Mouse (Mus musculus) embryonic stem cell, embryonic (primary cell): ENCODE measurements around the gene Zfp709.
"Not testable (repeated sequence)": the region's sequence is repeated elsewhere in the genome, so short reads cannot be mapped to it uniquely, and the experiment has no call there.

Experiments used
- CTCF ChIA-PET, 4 experiments: fragments of 300-600 bp in 2 of 4; fragments of 350-600 bp in 2 of 4; sonication (Branson Sonifier 250); formaldehyde crosslinking; loops; one replicate each; lab custom pipeline; 2022; ENCODE audit warnings: inconsistent platforms in 2 of 4; lab: Charles Lee
- POLR2A ChIA-PET, 4 experiments: fragments of 300-600 bp in 2 of 4; fragments of 350-600 bp in 2 of 4; sonication (Branson Sonifier 250); formaldehyde crosslinking; loops; one replicate each; lab custom pipeline; 2022; ENCODE audit warnings: antibody characterized with exemption in 4 of 4, inconsistent platforms in 1 of 4; lab: Charles Lee

Zfp709 gene

DNA sequence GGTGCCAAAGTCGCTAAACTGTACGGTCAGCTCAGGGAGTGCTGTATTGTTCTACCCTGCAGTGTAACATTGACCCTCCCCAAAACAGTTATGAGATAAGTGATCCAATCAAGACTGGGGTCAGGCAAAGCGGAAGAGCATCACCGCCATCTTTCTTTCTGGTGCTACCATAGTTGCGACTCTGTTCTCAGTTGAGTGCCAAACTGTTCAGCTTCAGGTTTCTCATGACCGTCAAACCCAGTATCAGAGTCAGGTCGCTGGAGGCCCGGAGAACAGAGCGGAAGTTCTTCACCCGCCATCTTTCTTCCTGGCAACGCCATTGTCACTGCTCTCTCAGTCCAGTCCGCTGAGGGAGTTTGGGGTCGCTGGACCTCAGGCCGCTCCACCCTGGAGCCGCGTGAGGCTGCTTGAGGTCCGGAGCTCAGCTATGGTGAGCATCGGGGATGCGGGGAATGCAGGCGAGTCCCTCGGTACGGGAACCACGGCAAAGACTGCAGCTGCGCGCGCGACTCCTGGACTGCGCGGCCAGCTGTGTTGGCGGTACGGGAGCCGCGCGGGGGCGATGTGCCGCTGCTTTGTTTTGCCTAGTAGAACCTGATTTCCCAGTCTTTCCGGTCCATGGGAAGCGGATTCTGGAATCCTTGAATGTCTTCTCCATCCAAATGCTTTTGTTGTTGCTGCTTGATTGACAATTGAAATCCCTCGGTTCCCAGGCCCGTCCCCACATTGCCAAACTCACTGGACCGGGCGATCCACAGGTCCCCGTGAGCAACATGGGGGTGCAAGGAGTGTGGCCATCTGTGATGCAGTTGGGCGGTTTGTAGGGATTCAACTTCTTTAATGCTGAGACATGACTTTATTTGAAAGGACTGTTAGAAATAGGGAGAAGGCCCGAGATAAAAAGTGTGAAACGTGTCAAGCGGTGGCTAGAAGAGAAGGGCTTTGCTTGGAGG lies 26.8 kb downstream of the Zfp709 start, which contains the start of the genes Zfp882 and Zfp617:
Gene Zfp882 (plus strand): TSS at position 300 of the 953 bp plus-strand sequence.
Gene Zfp617 (plus strand): TSS at position 327 of the 953 bp plus-strand sequence.
- CTCF ChIA-PET = interaction anchor here in 3 of 4 experiments (0.6 to 1.5 kb wide), 7 partner anchors 14 to 76 kb away, joined by 3 to 7 read pairs (median 3); partner anchors contain the start of gene Zfp709 (in 1 of the 3)
- POLR2A ChIA-PET = interaction anchor here (0.7 to 2.2 kb wide), 33 partner anchors 9 to 228 kb away, joined by 3 to 42 read pairs (median 5); partner anchors contain the start of genes Zfp709 (in 2 of the 4) and Zfp961 (in 2 of the 4)

DNA sequence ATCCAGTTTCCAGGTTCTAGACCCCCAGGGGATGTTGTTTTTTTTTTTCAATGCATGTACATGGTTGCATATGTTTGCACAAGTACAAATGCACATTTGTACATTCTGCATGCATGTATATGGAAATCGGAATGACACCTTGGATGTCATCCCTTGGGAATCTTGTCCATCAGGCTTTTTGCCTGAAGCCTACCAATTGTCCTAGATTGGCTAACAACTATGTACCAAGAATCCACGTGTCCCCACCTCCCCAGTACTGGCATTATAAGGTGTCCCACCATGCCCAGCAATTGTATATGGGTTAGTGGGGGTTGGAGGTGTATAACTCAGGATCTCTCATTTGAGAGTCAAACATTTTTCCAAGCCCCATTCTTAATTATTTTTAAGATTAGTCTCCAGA lies 30.5 kb downstream of the Zfp709 start:
- CTCF ChIA-PET = no interaction called here

DNA sequence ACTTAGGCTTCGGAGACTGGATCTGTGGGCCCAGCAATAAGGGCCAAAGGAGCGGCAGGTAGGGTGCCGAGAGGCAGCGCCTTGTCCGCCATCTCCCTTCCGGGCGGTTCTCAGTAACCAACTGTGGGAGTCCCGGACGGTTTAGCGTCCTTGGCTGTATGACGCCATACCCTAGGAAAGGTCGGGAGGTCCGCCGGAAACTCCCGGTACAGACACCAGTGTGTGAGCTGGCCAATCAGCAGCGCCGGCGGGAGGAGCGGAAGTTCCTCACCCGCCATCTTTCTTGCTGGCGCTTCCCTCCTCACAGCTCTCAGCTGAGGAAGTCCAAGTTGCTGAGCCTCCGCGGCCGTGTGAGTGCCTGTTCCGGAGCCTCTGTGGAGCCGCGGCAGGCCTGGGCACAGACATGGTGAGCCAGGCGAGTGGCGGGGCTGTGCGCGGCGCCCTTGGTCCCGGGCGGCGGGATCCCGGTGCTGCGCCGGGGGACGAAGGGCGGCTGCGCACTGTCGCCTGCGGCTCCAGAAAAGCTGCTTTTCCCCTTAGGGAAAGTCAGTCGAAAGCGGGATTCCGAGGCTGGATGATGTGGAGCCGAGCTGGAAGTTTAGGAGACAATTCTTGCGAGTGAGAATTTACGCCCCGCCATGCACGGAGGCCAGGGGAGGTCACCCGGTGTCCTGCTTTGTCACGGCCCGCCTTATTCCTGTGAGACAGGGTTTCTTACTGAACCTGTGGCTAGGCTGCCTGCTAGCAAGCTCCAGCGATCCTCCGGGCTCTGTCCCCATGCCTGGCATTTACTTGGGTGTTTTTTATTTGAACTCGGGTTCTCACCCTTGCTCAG lies 41.0 kb downstream of the Zfp709 start:
- POLR2A ChIA-PET = interaction anchor here (0.5 to 4.1 kb wide), 62 partner anchors 9 to 396 kb away, joined by 3 to 49 read pairs (median 4); partner anchors contain the start of genes Zfp617 (in 4 of the 4), Zfp882 (in 4 of the 4), Zfp961 (in 3 of the 4) and Klf2 (in 2 of the 4)
- CTCF ChIA-PET = interaction anchor here in 2 of 4 experiments (0.6 to 1.5 kb wide), 5 partner anchors 14 to 1126 kb away, joined by 3 to 7 read pairs (median 4); partner anchors contain the start of genes Zfp617 (in 1 of the 2) and Zfp882 (in 1 of the 2)

More for the DNA sequence above, 30.5 kb downstream of the Zfp709 start:
- POLR2A ChIA-PET = no interaction called here

DNA sequence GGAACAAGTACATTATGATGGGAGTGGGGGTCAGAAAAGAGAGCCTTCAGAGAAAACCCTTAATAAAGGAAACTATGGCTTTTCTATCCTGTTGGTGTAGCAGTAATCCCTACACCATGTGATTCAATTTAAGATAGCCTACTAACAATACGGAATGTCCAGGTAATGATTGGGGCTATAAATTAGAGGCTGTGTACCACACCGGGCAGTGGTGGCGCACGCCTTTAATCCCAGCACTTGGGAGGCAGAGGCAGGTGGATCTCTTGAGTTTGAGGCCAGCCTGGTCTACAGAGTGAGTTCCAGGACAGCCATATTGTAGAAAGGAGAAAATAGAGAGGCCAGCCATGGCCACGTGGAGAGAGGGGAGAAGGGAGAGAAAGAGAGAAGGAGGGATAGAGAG lies 44.0 kb downstream of the Zfp709 start:
- ChIA-PET POLR2A (interaction anchor here in 3 of 4 experiments (0.6 to 1.6 kb wide), 6 partner anchors 9 to 269 kb away, joined by 3 read pairs; partner anchors contain the start of genes Zfp617 (in 1 of the 3) and Zfp882 (in 1 of the 3)), CTCF (interaction anchor here in 2 of 4 experiments (0.7 kb wide), 2 partner anchors 13 to 228 kb away, joined by 3 to 4 read pairs; no protein-coding TSS in a partner anchor)

DNA sequence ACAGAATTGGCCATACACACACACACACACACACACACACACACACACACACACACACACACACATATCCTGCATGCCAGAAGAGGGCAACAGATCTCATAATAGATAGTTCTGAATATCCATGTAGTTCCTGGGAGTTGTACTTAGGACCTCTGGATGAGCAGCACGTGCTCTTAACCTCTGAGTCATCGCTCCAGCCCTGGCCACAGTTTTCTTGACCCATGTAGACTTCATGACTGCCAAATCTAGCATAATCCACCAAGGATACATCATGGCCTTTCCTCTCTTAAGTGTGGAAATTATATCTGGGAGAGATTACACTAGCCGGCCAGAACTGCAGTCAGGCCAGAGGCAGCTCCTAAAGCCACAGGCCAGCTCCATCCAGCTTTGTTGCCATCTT lies 44.7 kb downstream of the Zfp709 start:
- ChIA-PET CTCF (interaction anchor here in 2 of 4 experiments (0.7 kb wide), 2 partner anchors 12 to 227 kb away, joined by 3 to 4 read pairs; no protein-coding TSS in a partner anchor), POLR2A (interaction anchor here (0.6 to 1.6 kb wide), 11 partner anchors 8 to 270 kb away, joined by 3 to 6 read pairs (median 3); partner anchors contain the start of genes Zfp617 (in 1 of the 4) and Zfp882 (in 1 of the 4))

DNA sequence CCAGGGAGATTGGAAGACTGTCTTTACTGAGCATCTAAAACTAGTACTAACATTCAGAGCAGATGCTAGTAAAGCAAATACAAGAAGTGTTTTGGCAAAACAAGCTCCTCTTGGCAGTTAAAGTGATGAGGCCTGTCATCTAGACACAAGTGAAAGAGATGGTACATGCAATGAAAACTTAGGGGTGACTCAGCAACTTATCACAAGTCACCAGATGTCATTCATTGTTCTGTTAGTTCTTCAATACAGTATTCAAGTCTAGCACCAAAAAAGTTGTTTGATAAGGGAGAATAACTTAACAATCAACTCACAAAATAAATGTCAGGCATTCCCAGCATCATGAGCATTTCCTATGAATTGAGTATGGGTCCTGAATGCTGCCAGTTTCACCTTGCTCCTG lies 46.0 kb downstream of the Zfp709 start:
- CTCF ChIA-PET = no interaction called here
- POLR2A ChIA-PET = interaction anchor here in 1 of 4 experiments (1.0 to 1.6 kb wide), 2 partner anchors 13 to 32 kb away, joined by 3 to 4 read pairs; no protein-coding TSS in a partner anchor

DNA sequence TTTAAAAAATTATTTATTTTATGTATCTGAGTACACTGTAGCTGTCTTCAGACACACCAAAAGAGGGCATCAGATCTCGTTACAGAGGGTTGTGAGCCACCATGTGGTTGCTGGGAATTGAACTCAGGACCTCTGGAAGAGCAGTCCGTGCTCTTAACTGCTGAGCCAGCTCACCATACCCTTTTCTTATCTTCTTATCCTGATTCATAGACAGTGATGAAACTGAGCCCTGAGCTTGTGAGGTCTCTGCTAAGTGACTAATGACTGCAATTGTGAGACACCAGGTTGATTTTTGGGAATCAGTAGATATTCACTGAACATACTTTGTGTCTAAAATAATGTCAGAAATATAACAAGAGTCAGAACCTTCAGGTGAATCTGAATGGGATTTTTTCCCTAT lies 56.2 kb downstream of the Zfp709 start:
- CTCF ChIA-PET = not testable (repeated sequence)
- POLR2A ChIA-PET = interaction anchor here in 2 of 4 experiments (0.6 to 6.1 kb wide), 7 partner anchors 13 to 44 kb away, joined by 3 to 53 read pairs (median 3); partner anchors contain the start of gene Zfp961 (in 1 of the 2)

DNA sequence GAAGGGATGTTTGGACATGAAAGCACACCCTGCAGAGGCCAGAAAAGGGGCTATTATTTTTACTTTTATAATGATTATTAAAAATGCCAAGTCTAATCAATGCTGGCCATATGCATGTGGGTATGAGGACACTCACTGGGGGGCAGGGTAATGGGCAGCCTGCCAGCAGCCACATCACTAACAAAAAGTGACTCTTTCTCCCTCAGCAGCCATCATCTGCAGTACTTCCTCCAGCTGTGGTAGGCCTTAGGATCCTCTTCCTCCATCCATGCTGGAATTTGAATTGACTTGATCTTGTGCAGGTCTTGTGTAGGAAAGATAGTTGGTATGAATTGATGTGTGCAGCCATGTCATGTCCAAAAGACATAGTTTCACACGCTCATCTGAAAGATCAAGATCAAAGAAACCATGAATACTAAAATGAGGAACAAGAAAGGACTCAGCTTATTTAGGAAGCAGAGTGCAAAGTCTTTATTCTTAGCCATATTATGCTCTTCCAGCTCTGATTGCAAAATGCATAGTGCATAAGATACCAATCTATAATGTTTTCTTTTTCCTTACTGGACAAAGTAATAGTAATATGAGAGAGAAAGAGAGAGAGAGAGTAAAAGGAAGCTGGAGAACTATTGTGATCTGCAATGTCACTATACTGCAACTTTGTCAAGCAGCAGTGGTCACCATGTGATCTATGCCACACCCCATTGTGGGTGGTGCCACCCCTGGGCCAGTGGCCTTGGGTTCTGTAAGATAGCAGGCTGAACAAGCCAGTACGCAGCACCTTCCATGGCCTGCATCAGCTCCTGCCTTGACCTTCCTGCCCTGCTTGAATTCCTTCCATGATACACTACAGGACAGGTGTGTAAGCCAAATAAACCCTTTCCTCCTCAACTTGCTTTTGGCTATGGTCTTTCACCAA lies 58.7 kb downstream of the Zfp709 start:
- ChIA-PET POLR2A (interaction anchor here in 3 of 4 experiments (0.6 to 6.1 kb wide), 10 partner anchors 11 to 47 kb away, joined by 3 to 53 read pairs (median 5); partner anchors contain the start of genes Zfp961 (in 2 of the 3), Zfp617 (in 1 of the 3) and Zfp882 (in 1 of the 3)), CTCF (no interaction called here)

DNA sequence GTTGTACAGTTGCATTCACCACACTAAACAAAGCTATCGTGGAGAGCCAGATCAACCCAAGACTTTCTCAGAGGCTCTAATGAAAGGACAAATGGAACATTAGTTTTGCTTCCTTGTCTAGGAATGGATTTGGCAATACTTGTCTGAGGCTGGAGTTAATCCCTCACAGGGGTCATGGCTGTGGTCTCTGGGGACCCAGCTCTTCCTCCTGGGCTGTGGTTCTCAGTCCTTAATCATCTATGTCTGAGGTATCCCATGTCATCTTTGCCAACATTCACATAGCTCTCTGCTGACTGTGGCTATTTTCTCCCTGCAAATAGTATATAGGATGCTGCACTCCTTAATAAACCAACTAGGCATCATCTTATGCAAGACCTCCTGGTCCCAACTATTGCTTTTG lies 60.0 kb downstream of the Zfp709 start:
- ChIA-PET CTCF (no interaction called here), POLR2A (interaction anchor here in 2 of 4 experiments (0.5 to 6.1 kb wide), 8 partner anchors 10 to 452 kb away, joined by 3 to 53 read pairs (median 4); partner anchors contain the start of genes Zfp961 (in 2 of the 2), Zfp617 (in 1 of the 2) and Zfp882 (in 1 of the 2))
